Mouse (Mus musculus): ENCODE measurements around the gene Sertad2.
A peak's percentile ranks its signal among the peaks of the same experiment; 100 is the strongest.

Gene Sertad2

DNA sequence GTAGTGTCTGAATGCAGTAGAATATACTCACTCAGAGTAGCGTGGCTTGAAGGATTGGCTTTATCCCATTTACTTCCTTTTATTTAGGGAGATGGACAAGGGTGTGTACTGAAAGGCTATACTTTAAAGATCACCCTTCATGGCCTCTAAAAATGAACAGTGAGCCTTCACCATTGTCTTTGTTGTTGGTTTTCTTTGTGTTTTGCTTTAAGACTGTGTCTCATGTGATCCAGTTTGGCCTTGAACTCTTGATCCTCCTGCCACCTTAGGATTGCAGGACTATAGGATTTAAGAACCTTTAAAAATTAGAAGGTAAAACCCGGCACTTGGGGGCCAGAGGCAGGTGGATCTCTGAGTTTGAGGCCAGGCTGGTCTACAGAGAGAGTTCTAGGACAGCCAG, 6.4 kb downstream of the Sertad2 start:
- DNase-seq, result no peak

DNA sequence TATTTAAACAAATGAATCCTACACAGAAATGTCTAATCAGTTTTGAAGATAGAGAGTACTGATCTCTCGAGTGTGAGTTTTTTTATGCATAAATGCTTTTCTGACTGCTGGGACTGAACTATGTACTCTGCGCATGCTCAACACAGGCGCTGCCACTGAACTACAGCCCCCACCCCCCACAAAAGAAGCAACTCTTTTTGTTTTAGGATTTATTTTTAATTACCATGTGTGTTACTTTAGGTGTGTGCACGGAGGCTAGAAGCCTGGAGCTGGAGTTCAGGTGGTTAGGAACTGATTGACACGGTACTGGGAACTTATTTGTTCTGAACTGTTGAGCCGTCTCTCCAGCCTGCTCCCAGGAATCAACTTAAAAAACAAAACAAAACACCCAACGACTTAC, 7.1 kb downstream of the Sertad2 start:
- no peak for DNase-seq

DNA sequence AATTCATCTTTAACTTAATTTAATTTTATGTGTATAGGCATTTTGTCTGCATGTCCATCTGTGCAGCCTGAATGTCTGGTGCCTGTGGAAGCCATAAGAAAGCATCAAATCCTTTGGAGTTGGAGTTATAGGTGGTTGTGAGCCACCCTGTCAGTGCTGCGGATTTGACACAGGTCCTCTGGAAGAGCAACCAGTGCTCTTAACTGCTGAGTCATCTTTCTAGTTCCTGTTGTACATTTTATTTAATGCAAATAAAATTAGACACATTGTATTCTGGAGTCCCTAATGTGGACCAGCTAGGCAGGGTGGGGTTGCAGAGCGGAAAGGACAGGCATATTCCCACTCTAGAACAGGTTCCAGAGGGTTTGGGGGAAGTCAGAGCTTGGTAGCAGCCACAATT, 9.0 kb downstream of the Sertad2 start:
- no peak for DNase-seq

DNA sequence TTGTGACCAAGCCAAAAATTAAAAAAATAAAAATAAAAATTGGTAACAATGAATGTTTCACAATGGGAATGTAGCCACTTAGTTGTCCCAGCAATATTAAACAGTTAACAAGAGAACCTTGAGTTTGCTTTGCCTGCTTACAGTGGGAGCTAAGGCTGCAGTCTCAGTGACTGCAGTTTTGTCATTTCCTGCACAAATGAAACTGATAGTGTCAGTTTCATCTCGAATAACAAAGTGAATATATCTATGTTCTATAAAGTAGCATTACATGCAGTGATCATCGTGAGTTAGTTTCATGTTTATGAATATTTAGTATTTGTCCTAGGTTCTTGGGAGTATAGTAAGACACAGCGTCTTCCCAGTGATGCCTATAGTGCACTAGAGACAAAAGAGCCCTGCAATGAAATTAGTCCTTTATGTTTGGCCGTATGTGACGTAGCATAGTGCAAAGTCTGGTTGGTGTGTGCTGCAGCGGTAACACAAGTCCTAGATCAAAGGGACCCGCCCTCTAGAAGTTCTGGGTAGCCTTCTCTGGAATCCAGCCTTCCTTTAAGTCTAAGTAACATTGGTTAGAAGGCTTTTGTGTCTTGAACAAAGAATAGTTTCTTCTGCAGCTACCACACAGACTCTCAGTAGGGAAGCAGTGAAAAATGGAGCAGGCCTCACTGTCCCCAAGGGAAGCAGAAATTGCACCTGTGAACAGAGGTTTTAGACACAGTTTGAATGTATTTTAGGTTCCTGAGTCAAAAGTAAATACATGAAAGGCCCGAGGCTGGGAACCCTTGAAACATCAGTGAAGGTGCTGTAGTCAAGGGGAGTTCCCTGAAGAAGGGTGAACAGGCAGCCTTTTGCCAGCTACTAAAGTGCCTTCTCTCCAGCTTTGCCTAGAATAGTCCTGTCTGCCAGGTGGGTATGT, 10.0 kb downstream of the Sertad2 start:
- no peak for DNase-seq

DNA sequence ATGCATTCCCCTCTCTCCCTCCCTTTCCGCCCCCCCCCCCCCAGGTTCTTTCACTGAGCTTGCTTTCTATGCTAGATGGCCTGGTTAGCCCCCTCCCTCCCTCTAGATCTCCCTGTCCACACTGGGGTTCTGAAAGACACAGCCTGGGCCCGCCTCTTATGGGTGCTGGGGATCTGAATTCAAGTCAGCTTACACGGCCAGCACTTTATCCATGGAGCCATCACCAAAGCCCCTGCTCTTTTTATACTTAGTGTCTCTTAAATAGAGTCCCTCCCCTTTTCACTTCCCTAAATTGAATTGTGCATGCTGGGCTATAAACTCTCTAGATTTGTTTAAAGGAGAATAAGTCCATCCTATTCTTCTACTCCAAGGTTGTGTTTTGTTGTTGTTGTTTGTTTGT, 12.6 kb downstream of the Sertad2 start:
- DNase-seq, result no peak

DNA sequence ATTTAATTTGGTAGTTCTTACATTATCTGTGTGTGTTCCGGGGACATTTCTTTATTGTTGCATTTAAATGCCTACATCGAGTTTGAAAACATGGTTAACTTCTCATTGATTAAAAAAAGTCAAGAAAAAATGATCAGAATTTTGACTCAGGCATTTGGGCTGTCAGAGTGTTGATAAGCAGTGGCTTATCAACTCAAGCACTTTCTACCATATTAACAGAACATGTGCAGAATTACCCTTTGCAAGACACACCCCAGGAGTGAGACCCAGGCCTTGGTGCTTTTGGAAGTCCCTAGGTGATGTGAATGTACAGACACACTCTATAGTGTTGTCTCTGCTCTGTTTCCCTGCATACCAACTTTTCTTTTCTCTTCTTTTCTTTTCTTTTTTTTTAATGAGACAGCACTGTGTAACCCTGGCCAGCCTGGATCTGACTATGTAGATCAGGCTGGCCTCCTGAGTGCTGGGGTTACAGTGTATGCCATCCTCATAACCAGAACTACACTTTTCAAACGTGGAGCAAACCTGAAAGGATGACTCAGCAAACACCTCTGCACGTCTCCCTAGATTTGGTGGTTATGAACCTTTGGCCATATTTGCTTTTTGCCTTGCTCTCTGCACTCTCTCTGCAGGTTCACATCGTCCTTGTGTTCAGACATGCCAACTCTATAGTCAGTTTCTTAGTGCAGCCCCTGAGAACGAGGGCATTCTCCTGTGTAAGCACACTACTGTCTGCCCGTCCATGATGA, 13.3 kb downstream of the Sertad2 start:
- no peak for DNase-seq

DNA sequence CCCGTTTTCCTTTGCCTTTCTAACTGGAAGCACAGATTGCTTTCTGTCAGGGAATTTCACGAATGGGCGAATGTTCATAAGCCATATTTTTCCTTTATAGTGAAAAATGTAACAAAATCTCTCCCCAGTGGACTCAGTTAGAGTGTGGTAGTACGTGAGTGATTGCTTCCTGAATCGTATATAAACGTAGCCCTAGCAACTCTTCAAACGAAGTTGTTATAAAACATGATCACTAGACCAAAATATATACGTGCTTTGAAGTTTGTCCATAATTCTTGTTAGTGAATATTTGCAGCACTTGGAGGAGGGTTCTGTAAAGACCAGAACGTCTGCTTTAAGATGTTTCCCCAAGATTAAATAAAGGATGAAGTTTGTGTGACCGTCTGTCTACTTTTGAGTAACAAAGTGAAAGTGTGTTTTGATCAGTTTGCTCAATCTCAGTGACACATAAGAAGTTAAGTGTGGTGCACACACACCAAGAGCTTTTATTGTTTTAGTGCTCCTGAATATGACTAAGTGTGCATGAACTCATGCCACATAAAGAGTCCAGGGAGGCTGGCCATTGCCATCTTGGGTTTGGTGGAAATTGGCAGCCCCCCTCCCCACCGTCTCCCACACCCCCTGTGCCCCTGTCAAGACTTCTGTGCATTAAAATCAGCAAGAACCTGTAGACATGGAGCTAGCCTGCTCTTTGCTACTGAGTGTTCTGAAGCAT, 16.3 kb downstream of the Sertad2 start:
- no peak for DNase-seq

DNA sequence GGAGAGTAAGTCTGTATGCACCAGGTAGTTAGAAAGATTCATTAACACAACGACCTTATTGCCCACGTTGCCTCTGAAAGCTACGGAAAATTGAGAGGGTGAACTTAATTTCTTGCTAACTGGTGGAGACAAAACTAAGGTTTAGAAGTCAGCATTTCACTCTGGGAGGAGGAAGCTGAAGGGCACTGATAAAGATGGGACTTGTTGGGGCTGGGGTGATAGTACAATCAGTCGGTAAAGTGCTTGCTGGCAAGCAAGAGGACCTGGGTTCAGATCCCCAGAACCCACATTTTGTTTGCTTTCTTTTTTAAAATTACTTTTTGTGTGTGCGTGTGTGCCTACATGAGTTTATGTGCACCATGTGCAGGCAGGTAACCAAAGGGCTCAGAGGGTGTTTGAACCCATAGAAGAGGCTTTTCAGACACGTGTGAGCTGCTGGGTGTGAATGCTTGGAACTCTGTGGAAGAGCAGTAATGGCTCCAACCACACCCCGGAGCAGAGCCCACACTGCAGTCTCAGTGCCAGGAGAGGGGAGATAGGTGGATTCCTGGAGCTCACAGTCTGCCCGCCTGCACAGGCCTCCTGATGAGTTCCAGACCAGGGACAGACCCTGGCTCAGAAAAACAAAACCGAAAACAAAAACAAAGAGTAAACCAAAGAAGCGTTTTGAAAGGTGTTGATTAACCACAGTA, 17.0 kb downstream of the Sertad2 start:
- DNase-seq, result no peak

- DNase-seq, result no peak
These were observed 18.4 kb downstream of the Sertad2 start for GRCm38 (mm10) chr11:20561323-20562002.

DNA sequence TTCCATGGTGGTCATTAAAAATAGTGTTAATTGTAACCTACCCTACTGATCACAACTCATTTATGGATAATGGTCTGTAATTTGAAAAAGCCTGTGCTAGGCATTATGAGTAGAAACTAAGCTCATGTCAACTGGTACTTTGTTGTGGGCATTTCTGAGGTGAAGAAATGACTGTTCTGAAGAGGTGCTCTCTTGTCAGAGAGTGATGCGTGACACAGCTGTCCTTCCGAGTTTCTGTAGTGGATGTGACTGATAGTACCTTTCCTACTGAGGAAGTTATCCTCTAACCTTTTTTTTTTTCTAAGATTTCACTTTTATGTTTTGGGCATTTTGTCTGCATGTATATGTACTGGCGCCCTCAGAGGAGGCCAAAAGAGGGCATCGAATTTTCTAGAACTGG, 22.0 kb downstream of the Sertad2 start:
- DNase-seq, result no peak

DNA sequence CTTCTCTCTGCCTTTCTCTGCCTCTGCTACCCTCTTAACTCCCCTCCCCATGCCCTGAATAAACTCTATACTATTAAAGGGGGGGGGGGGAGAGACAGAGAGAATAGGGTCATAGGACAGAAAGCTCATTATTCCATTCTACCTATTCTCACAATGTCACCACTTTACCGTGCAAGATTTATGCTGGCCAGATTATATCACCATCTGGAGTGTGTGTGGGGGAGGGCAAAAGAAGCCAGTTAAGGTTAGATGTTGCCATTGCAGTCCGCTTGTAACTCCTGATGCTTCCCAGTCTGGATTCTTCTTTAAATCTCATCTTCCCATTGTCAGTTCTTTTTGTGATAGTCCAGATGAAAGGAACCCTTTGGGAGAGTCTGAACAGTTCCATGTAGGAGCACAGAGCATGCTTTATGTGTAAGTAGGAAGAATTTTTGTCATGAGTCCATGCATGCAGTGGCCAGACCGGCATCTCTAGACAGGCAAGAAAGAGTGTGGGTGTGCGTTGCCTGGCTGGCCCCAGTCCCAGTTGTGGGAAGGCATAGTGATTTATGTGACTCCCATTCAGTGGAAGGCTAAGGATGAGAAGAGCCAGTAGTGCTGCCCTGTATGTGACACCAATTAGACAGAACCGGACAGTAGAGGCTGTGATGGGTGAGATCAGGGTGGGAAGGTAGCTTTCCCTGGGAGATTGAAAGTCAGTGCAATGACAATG, 28.8 kb downstream of the Sertad2 start:
- peak; percentile 44 for DNase-seq

GRCm38 (mm10) chr11:20576046-20576635, 33.1 kb downstream of the Sertad2 start:
- no peak for DNase-seq

DNA sequence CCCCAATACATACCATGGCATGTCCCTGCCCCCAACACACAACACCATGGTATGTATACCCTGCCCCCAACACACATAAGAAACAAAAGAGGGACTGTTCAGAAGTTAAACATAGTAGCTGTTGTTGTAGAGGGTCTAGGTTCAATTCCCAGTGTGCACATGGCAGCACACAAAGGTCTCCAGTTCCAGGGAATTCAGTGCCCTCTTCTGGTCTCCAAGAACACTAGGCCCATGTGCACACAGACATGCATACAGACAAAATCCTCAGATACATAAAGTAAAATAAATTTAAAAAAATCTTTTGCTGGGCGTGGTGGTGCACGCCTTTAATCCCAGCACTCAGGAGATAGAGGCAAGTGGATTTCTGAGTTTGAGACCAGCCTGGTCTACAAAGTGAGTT, 39.7 kb downstream of the Sertad2 start:
- no peak for DNase-seq

DNA sequence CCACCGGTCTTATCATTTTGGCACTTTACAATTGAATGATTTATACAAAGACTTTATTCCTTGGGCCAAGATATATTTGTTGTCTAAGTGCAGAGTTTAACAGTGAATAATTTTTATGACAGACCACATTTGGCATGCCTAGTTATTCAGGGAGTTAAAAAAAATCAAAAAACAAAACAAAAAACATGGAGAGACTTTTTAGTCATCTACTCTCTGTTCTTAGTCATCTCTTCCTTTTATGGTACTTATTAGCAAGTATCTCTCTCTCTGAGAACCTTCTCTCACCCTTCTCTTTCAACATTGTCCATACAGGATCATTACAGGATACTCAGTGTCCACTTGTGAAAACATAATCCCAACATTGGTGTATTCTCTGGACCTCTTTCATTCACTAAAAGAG, 42.2 kb downstream of the Sertad2 start:
- no peak for DNase-seq

- DNase-seq, result no peak
These were observed 43.1 kb downstream of the Sertad2 start for GRCm38 (mm10) chr11:20586180-20586579.

- no peak for DNase-seq
These were observed 46.3 kb downstream of the Sertad2 start for GRCm38 (mm10) chr11:20589393-20589792.

DNA sequence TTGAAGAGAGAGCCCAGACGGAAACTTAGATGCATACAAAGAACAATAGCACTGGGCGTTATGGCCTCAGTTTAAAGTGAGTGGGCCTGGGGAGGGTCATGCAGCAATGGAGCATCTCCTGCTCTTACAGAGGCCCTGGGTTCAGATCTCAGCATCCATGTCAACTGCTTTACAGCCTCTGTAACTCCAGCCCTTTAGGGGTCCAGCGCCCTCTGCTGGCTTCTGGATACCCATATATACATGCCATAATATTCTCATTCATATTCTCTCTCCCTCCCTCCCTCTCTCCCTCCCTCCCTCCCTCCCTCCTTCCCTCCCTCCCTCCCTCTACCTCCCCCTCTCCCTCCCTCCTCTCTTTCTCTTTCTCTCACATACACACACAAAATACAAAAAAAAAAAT, 49.0 kb downstream of the Sertad2 start:
- DNase-seq, result no peak

- DNase-seq, result no peak
These were observed 51.5 kb downstream of the Sertad2 start for GRCm38 (mm10) chr11:20594229-20595201.

GRCm38 (mm10) chr11:20603066-20603812, 60.2 kb downstream of the Sertad2 start:
- no peak for DNase-seq
